Mouse (Mus musculus) liver, postnatal 0 days (tissue): ENCODE results near the gene Rtl10.

ENCODE experiments used
- CTCF ChIP-seq: sonication (generic); IDR thresholded peaks from 2 replicates; pipeline ENCODE4 v1.5.1; 2016; ENCODE audit warnings: antibody characterized with exemption, low read depth
- EP300 ChIP-seq: IDR thresholded peaks from 2 replicates; pipeline ENCODE4 v1.6.1; 2016; ENCODE audit warnings: antibody characterized with exemption, low read depth, mild to moderate bottlenecking

DNA sequence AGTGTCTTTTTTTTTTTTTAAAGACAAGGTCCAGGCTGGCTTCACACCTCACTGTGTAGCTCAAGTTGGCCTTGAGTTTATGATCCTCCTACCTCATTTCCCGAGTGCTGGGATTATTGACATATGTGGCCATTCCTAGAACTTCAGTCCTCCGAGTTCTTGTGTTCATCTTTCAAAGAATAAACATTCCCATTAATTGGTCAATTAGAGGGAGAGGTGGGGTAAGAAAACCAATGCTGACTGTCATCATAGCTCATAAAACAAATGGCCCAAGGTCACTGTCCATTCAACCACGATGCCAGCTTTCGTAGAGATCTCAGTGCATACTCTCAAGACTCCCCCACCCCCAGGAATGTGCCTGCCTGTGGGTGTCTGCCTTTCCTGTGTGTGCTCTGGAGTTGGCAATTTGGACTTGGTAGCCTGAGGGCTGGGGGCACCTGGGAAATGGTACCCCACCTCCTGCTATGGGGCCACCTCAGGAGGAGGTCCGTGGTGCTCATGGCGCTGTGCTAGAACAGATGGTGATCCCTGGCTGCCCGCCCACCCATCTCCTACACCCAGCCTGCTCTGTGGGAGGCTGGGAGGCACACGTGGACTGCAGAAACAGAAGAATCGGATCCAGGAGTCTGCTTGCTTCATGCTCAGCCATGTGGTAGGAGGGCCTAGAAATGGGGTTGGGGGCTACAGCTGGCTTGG lies 47.1 kb upstream of the Rtl10 start:
- TF ChIP-seq CTCF (no peak), EP300 (no peak)
